Mouse (Mus musculus) bone marrow macrophage, adult 2 months (primary cell): Measurements from ENCODE around the gene Pik3r2. TPM values are rescaled to one million over a fixed set of nuclear protein-coding genes. Genes with fewer than 3 reads are reported as not detected.

Source experiments
- H3K27ac ChIP-seq: 2 replicates; pipeline ENCODE4 v1.5.1; 2012; ENCODE audit warnings: low read depth, low read length; ENCODE audit not compliant: insufficient read depth
- H3K4me1 ChIP-seq: 2 replicates; pipeline ENCODE4 v1.6.1; 2012; ENCODE audit warnings: low read length; ENCODE audit not compliant: control insufficient read depth, insufficient read depth
- H3K4me3 ChIP-seq: 2 replicates; pipeline ENCODE4 v1.5.1; 2012; ENCODE audit warnings: mild to moderate bottlenecking, low read length, moderate library complexity; ENCODE audit not compliant: insufficient read depth
- CTCF ChIP-seq: IDR thresholded peaks from 2 replicates; pipeline ENCODE4 v1.5.1; 2012; ENCODE audit warnings: low read depth, mild to moderate bottlenecking, low read length, moderate library complexity
- POLR2A ChIP-seq: IDR thresholded peaks from 2 replicates; pipeline ENCODE4 v1.6.1; 2012; ENCODE audit warnings: mild to moderate bottlenecking, low read depth, low read length, borderline replicate concordance
- polyA plus RNA-seq: library from polyadenylated mRNA; stranded (reverse); fragments of >200 nt; gene quantifications from 2 replicates; pipeline ENCODE4 v1.2.4, GENCODE M21; 2012; ENCODE audit not compliant: missing spikeins, insufficient read depth, insufficient read length

Pik3r2 gene
- polyA plus RNA-seq, 1 experiment, result 27.5 TPM

DNA sequence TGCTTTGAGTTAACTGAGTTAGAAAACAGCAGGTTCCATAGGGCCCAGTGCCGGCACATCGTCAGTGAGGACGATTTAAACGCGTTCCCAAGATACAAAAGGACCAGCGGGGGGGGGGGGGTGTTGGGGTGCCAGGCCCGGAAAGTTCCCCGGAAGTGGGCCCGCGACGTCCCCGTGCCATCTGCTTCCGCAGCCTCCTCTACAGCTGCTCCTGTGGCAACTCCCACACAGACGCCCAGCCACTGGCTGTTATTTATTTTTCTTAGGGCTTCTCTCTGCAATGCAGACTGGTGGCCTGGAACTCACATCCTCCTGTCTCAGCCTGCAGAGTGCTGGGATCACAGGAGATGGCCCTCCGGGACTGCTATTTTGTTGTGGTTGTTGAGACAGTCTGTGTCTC is 24.6 kb upstream of the Pik3r2 start:
- H3K4me1 ChIP-seq, result peaks cover 34% of the 10 kb centered on the region
- no peak overlapping the region for H3K27ac ChIP-seq
- TF ChIP-seq CTCF (no peak), POLR2A (no peak)
- no peak overlapping the region for H3K4me3 ChIP-seq

DNA sequence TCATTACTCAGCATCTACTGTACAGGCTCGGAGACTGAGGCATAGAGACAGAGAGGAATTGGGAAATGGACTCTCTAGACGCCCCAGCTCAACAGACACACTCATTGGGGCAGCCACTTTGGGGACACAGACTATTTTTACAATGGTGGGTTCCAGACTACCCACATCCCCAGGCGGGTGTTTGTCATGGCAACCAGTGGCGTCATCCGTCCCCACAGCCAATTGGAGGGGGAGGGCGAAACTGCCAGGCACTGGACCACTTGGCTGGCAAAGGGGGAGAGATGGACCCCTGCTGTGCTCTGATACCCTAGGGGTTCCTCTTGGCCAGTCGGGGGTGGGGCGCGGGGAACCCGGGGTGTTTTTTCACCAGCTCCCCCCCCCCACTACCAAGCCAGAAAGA is 24.1 kb upstream of the Pik3r2 start:
- Histone ChIP-seq H3K4me3 (no peak overlapping the region), H3K27ac (no peak overlapping the region), H3K4me1 (peaks cover 29% of the 10 kb centered on the region)
- no peak for TF ChIP-seq POLR2A

- peaks cover 23% of the 10 kb centered on the region for H3K4me1 ChIP-seq
Measured at GRCm38 (mm10) chr8:70798281-70798680, 21.8 kb upstream of the Pik3r2 start.

DNA sequence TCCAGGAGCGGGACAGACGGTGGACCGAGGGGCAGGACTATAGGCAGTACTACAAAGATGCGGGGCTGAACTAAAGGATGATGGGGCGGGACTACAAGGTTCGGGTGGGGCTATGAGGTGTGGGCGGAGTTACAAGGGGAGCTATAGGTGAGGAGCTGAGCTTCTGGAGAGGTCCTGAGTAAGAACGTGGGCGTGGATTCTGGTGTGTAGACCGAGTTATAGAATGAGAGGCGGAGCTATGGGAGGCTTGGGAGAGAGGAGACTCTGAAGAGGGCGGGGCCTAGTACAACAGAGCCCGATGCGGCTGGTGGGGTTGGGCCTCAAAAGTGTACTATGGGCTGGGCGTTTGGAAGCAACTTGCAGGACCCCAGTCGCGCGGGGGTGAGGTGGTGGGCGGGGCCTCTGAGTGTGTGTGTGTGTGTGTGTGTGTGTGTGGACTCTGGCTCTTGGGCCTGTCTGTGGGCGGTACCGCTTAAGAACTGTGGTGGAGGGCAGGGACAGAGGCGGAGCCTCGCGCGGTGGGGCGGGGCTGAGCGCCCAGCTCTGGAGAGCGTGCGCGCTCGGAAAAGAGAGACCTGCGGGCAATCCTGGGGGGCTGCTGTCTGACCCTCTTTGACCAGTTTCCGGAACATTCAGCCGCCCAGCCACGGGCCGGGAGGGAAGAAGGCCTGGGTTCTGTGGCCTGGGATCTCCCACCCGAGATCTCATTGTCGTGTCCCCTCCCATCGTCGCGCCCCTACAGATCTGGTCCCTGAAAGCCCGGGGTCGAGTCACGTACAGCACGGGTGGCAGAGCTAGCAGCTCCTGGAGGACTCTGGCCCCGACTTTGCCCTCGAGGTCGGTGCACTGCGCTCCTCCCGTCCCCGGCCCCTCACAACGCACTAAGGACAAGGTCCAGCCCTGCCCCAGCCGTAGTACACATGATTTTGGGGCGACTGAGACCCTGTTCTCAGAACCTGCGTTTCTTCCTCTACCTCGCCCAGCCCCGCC is 20.9 kb upstream of the Pik3r2 start:
- TF ChIP-seq CTCF (no peak), POLR2A (no peak)
- Histone ChIP-seq H3K27ac (no peak overlapping the region), H3K4me3 (peak overlapping the region; percentile 57), H3K4me1 (peaks cover 28% of the 10 kb centered on the region)

More at GRCm38 (mm10) chr8:70798281-70798680, 21.8 kb upstream of the Pik3r2 start:
- no peak for TF ChIP-seq POLR2A
- no peak for TF ChIP-seq CTCF
- H3K27ac ChIP-seq, result no peak overlapping the region
- H3K4me3 ChIP-seq, result no peak overlapping the region

DNA sequence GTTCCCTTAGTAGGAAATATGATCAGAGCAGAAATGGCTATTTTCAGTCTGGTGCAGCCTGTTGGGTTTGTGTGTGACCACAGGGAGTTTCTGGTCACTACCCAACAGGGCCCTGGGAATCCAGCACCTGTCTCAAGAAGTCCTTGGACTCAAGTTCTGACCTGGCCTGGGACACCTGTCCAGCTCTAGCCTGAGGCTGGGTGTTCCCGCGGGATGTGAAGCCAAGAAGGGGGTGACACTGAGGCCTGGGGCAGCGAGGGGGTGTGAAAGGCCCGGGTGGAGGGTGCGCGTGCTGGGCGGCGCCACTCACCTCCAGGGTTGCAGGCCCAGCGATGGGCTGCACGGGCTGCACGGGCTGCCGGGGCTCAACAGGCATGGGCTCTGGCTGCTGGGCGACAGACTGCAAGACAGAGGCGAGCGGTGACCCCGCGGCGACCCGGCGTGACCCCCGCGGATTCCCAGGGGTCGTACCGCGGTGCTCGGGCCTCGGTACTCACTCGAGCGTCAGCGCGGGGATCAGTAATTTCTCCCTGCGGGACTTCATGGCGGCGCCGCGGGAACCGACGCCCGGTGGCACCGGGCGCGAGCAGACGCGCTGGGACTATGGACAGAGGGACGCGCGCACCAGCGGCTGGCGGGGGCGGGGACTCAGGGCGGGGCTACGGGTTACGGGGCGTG is 20.0 kb upstream of the Pik3r2 start:
- Histone ChIP-seq H3K27ac (no peak overlapping the region), H3K4me1 (peaks cover 21% of the 10 kb centered on the region), H3K4me3 (peak overlapping the region; percentile 57)
- no peak for TF ChIP-seq CTCF
- no peak for TF ChIP-seq POLR2A

- Histone ChIP-seq H3K27ac (no peak overlapping the region), H3K4me1 (peaks cover 19% of the 10 kb centered on the region), H3K4me3 (no peak overlapping the region)
- no peak for TF ChIP-seq POLR2A
- TF ChIP-seq CTCF, result no peak
Measured at GRCm38 (mm10) chr8:70795370-70795769, 18.9 kb upstream of the Pik3r2 start.

DNA sequence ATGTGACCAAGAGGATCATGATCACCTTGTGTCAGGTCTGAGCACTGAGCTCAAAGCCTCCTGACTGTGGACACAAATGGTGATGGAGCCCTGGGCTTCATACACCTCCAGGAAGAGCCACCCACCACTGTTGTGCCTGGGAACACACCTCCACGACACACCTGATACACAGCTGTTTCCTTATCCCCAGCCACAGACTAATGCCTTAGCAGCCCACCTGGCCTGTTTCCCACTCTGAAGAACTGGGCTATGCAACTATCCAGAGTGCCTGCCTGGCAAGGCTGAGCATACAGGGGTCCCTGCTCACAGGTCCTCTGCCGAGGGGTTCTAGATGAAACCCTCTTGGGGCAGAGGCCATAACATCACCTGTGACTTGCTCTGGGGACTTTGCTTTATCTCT is 17.7 kb upstream of the Pik3r2 start:
- Histone ChIP-seq H3K4me3 (no peak overlapping the region), H3K27ac (no peak overlapping the region), H3K4me1 (peaks cover 17% of the 10 kb centered on the region)
- TF ChIP-seq POLR2A (no peak), CTCF (no peak)

GRCm38 (mm10) chr8:70792700-70793099 is 16.2 kb upstream of the Pik3r2 start:
- no peak for TF ChIP-seq POLR2A
- no peak for TF ChIP-seq CTCF
- H3K4me1 ChIP-seq, result peaks cover 13% of the 10 kb centered on the region
- H3K27ac ChIP-seq, result peak overlapping the region; percentile 19; the same call in 1 of the 2 replicates
- H3K4me3 ChIP-seq, result peak overlapping the region; percentile 52

GRCm38 (mm10) chr8:70791975-70792691 is 15.6 kb upstream of the Pik3r2 start:
- peaks cover 13% of the 10 kb centered on the region for H3K4me1 ChIP-seq
- peak; percentile 89 for TF ChIP-seq POLR2A
- TF ChIP-seq CTCF, result no peak
- peak overlapping the region; percentile 93 for H3K4me3 ChIP-seq
- H3K27ac ChIP-seq, result peak overlapping the region; percentile 79

- Histone ChIP-seq H3K4me3 (peak overlapping the region; percentile 93), H3K27ac (peak overlapping the region; percentile 79), H3K4me1 (peaks cover 11% of the 10 kb centered on the region)
- TF ChIP-seq POLR2A (no peak), CTCF (no peak)
Measured at GRCm38 (mm10) chr8:70791294-70791701, 14.8 kb upstream of the Pik3r2 start.
